Mouse (Mus musculus) gastrocnemius, adult 18-20 months (tissue): ENCODE data around the gene Asb18. TPM values are rescaled to one million over a fixed set of nuclear protein-coding genes. Genes with fewer than 3 reads are reported as not detected.
A peak's percentile ranks its signal among the peaks of the same experiment; 100 is the strongest.

Experiments
- DNase-seq: peaks from one replicate; pipeline ENCODE4 v3.0.0; 2021; ENCODE audit warnings: low spot score
- long read RNA-seq, 2 experiments: library from polyadenylated mRNA; stranded (forward); transcript quantifications; one replicate each; pipeline ENCODE4 v2.0.0; 2021
- total RNA-seq, 2 experiments: library from RNA; stranded (reverse); gene quantifications; 2 replicates each; pipeline ENCODE4 v1.2.3; 2021

Asb18 gene
- 10 to 100 TPM; 30.5 to 36.9 TPM for total RNA-seq
- long read RNA-seq, experiment 1, partial matches to known transcripts, result 0 of 8 reads
- long read RNA-seq, experiment 1, other reads (novel, unspliced or antisense), result 8 of 8 reads
- long read RNA-seq, experiment 2, partial matches to known transcripts, result 0 of 5 reads
- long read RNA-seq, experiment 2, other reads (novel, unspliced or antisense), result 4 of 5 reads

DNA sequence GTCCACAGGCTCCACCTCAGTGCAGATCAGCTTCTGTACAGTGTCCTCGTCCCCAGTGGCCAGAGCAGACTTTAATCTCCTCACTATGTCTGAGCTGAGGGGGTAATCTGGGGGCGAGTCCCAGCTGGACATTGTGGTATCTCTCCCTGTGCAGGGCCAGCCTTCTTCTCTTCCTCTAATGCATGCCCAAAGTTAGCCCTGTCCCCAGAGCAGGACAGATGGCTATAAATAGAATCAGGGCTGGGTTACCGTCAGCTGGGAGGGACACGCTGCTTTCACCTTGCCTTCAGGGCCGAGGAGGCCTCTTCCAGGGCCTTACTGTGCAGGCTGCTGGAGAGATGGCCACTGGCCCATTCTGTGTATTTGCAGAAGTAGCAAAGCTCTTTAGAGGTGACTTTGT lies at the start of gene Asb18:
TSS of gene Asb18 (minus strand) at position 221 of the 400 bp plus-strand sequence.
- DNase-seq, result peak; percentile 52

DNA sequence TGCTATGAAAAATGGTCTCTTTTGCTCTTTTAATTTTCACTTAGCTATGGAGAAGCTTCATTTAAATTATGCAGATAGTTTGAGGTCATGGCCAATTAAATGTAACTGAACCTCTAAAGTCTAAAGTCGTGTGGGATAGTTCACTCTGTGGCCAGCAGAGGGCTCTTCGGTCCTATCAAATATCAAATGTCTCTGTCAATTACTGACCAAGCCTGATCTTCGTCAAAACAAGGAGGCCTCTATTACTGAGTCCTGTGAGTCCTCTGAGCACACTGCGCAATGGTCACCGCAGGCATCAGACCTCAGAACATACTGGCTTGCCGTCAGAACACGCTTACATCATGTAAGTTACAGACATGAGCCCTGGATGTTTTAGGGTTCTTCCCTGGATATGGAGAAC lies 46.1 kb upstream of the Asb18 start:
- peak; percentile 56 for DNase-seq

DNA sequence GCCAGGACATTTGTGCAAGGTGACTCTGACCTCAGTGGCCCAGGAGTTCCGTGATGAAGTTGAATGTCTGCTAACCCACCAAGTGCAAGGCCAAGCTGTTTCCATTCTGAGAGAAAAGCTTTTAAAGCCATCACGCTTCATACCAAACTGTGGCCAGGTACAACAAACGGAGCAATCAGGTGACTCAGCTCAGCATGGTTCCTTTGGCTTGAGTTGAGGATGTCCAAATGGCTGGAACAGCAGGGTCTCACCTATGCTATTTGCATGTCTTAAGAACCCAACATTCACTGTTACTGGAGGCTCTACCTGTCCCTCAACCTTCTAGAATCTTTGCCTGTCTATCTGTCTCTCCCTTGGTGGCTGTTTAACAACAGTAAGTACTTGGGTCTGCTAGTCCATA lies 45.6 kb upstream of the Asb18 start:
- no peak for DNase-seq

DNA sequence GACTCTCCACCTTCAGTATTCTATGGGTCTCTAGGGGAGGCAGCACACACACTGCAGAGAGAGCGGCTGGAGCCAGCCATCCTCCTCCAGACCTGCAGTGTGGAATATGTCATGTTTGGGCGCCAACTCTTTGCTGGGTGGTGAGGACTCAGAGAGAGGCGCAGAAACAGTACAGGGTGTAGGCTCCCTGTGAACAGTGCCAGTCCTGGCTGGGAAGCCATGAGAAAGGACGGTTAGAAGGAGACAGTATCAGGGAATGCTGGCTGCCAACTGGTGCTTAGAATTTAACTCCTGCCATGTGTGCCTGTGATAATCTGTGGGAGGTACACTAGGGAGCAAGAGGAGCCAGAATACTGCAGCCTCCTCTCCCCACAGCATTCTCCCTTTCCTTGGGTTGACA lies 40.5 kb upstream of the Asb18 start:
- DNase-seq, result no peak

DNA sequence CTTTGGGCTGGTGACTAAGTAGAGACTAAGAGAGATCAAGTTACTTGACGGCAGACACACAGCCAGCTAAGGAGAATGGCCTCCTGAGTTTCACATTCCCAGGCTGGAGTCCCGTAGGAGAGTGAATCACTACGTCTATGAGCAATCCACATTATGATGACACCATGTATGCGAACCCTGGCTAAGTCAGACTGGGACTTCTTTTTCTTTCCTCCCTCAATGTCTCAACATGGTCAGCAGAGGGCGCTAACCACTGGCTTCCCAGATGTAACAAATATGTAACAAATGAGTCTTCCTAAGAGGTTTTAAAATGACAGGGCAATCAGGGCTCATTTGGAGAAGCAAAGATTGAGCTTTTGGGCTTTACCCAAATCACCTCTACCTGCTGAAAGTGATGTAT lies 36.9 kb upstream of the Asb18 start:
- DNase-seq, result peak; percentile 60

DNA sequence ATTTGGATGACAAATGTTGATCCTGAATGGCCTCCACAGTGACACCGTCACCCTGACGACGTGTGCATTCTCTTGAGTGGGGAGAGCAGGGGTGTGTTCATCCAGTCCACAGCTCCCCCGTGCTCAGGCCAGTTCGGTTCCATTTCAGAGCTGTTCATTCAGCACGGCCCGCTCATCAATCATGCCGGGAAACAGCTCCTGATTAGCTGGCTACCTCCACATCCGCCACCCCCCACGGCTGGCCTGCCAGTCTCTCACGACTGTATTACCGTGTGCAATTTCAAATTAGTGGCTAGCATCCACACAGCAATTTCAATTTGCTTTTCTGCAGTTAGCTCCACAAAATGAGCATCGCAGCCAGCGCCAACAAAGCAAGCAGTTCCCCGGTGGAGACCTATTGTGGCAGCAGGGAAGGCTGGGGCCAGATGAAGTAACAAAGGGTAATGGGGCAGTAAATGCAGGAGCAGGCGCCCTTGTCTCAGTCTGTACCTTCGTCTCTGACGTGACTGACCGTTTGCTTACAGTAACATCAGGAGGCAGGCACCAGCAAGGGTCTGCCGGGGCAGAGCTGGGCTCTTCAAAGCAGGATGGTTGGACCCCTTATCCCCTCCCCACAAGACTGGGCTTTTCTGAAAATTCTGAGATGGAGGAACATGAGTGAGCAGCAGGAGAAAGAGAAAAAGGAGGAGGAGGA lies 35.7 kb upstream of the Asb18 start:
- no peak for DNase-seq

DNA sequence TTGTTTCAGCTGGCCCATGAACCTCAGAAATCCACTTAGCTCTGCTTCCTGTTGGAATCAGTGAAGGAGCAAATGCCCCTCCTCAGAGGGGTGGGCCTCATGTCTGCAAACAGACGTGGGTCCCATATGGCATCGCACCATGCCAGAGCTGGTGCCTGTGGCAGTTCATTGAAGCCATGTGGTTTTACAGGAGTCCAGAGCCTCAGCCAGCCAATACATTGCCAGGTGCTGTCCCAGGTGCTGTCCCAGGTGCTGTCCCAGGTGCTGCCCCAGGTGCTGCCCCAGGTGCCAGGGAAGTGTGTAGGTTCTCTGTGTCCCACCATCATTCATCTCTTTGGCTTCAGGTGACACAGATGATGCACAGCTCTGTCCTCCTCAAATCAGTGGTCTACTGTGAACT lies 13.8 kb upstream of the Asb18 start:
- no peak for DNase-seq

DNA sequence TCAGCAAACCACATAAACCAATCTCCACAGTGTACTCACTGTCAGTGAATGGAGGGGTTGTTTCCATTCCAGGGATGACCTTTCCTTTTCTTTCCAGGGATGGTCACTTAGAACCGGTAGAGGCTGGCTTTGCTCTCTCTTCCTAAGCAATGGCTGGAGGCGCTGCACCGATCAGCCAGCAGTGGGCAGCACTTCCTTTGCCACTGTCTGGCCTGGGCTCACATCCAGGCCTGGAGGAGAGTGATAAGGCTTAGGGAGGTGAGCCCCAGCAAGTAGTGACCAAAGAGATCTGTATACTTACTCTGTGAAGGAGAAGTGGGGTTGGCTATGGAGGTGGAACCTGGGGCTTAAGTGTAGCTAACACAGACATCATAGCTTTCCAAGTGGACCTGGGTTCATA lies 12.5 kb upstream of the Asb18 start:
- peak; percentile 31 for DNase-seq

DNA sequence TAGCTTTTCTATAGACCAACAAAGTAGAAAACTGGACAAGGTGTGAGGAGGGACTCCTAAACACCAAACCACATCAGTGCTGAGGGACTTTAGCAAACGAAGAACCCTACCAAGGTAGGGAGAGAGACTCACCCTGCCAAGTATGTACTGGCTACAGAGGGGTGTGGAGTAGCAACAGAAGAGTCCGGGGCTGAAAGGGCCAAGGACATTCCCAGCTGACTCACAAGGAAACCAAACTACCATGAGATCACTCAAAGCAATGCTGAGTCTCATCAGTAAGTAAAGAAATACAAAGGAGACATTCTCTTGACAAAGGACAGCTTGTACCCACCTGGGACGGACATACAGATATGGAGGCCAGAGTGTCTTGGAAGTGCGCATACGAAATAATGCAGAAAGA lies 5.9 kb upstream of the Asb18 start:
- DNase-seq, result no peak

DNA sequence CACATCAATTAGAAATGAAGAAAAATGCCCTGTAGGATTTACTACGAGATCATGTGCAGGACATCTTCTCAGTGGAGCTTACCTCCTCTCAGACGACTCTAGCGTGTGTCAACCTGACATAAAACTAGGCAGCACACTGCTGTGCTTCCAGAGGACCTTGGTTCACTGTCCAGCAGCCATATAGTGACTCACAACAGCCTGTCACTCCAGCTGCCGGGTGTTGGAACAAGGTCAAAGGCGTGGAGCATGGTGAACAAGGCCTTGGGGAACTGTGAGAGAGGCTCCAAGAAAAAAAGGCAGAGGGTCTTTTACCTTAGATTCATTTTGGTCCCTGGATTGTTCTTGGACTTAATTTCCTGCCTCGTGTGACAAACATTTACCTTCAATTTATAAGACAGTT lies 3.6 kb upstream of the Asb18 start:
- no peak for DNase-seq

DNA sequence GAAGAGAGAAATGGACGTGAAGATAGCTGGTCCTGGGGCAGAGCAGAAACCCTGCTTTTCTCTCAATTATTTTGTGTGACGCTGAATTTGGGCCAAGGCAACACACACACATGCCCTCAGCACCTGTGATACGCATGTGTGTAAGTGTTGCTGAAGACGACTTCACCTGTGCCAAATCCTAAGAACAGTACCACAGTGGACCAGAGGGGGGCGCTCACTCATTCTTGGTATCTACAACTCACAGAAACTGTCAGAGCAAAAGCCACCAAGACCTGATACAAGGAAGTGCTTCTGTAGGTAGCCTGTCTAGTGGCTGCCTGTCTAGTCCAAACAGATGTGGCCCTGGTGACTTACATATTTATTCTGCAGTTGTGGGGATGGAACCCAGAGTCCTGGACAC lies 1.2 kb downstream of the Asb18 start:
- DNase-seq, result no peak

DNA sequence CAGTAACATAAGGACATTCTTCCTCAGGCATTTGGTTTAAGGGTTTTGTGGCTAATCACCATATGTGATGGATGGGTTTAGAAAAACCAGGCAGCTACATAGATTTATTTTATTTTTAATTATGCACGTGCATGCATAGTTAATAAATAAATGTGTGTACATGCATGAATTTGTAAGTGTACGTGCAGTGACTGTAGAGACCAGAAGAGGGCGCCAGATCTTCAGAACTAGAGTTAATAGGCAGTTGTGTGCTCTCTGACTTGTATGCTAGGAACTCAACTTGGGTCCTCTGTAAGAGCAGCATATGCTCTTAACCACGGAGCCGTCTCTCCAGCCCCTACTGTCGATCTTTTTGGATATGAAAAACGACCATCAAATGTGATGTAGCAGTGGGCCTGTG lies 1.6 kb downstream of the Asb18 start:
- DNase-seq, result no peak

DNA sequence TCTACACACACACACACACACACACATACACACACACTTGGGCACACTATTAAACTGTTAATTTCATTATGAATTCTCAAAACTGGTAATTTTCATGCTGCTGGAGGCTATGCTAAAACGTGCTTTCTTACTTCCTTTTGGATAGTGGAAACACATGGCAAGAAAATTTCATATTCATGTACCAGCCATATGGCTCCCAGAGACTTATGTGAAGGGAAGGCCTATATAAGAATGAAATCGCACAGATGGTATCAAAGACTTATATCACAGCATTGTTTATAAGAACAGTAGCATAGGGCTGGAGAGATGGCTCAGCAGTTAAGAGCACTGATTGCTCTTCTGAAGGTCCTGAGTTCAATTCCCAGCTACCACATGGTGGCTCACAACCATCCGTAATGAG lies 2.3 kb downstream of the Asb18 start:
- DNase-seq, result no peak

DNA sequence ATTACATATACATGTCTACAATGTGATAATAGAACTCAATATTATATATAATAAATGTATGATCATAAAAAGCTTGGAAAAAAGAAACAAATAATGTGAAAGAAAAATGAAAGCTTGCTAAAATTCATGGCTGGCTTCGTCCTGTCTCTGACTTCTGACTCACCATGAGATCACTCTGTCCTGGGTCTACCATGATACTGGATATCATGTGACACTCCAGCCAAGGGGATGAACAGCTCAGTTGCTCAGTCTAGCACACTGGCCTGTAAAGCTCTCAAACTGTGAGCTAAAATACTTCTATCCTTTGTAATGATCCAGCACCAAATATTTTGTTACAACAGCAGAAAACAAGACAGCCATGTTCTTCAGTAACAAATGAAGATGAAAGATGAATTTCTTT lies 4.4 kb downstream of the Asb18 start:
- DNase-seq, result no peak

DNA sequence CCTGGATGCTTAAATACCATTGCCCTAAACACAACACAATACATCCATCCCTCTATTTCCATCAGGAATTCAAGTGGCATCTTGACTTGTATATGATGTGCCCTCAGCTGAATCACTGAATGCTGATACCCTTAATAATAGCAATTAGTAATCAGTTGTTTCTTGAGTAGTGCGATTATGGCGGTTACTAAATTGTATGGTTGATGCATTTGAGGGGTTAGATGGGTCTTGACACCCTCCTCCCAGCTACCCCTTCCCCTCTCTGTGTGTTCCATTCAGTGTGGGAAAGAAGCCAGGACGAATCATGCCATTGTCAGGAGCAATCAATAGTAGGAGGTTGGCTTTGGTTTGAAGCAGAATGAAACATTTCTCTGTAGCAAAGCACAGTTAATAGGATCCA lies 5.3 kb downstream of the Asb18 start:
- DNase-seq, result no peak

DNA sequence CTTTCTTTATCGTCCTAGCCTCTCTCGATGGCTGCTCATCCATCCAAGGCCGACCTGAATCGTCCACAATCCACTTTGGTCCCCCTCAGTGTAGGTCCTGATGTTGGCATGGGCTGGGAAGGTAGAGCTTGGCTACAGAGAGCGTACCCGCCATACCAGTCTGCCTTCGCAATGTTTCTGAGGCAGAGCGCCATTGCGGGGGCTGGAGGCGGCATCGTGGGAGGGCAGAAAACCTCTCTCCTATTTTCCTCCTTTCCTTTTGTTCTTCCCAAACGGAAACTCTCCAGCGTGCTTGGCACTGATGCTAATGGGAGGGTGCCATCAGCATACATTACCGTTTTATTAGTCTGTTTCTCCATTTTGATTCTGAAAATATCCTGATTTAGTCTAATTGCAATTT lies 7.8 kb downstream of the Asb18 start:
- no peak for DNase-seq

DNA sequence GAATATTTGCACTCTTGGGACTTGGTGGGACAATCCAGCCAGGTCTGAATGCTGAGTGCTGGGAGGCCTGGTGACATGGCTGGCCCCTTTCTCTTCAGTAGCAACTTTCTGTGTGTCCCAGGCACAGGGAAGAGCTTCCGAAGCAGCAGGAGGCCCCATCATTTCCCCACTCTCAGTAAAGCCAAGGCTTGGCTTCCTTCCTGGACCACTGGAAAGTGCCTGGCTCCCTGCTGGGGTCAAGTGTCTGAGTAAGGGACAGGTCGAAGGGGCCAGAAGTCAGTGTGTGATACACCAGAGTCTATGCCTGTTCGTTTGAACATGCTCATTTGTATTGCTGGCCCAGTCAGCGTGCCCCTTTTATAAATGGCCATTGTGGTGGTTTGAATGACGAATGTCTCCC lies 13.5 kb downstream of the Asb18 start:
- DNase-seq, result peak; percentile 34

DNA sequence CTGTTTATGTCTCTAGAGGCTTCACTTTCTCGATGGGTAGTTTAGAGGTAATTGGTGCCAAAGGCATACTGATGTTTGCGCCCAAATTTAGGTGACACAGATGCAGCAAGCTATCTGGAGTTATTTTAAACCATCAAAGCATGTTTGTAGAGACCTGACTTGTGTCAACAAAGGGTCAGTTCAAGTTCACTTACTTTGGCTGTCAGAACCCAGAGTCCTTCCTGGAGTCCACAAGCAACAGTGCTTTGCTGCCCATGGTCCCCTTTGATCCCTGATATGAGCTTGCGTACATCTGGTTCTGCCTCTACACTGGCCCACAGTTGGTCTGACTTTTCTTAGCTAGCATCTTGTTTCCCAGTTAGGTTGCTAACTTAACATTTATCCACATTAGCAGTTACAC lies 14.6 kb downstream of the Asb18 start:
- DNase-seq, result no peak

DNA sequence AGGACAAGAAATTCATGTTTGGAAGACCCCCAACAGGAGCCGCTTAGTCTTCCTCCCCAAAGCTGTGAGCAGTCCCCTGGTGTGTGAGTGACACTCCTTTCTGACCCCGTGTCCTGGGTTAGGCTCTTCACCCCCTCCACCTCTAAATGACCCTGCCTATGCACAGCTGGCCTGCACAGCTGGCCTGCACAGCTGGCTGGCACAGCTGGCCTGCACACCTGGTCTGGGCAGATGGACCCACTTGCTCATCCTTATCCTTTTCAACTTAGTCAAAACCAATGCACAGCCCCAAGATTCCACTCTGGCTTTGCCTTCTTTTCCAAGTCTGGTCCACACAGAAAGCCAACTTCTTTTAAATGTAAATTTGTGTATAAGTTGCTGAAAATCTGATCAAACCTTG lies 15.8 kb downstream of the Asb18 start:
- no peak for DNase-seq

DNA sequence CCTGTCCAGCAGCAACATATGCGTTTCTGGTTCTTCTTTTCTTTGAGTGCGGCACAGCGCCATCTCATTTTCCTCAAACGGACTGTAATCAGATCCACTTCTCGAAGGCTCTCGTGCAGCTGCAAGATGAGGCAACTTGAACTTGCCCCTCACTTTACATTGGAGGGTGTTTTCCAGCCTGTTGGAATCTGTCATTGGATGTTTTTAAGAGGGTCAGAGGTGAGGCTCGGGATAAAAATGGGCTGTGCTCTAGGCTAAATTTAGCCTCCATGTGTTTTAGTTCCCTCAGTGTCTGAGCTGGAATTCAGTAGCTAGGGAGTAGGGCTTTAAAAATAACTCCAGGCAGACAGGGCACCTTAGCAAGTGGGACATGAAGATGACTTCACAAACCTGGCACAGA lies 16.4 kb downstream of the Asb18 start:
- DNase-seq, result peak; percentile 48

DNA sequence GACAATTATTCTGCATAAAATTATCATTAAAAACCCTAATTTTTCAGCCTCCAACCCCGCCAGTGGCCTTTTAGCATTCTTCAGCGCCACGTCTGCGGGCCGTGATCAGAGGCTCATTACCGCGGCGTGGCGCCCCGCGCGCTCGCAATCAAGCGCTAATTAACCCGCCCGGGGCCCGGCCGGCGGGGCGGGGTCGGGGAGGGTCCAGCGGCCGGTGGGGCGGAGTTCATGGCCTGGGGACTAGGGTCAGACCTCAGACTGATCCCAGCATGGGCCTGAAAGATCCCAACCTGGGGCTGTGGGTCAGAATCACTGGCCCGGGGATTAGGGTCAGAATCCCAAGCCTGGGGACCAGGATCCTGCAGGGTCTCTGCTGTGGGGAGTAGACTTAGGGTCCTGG lies 22.2 kb downstream of the Asb18 start:
- no peak for DNase-seq

DNA sequence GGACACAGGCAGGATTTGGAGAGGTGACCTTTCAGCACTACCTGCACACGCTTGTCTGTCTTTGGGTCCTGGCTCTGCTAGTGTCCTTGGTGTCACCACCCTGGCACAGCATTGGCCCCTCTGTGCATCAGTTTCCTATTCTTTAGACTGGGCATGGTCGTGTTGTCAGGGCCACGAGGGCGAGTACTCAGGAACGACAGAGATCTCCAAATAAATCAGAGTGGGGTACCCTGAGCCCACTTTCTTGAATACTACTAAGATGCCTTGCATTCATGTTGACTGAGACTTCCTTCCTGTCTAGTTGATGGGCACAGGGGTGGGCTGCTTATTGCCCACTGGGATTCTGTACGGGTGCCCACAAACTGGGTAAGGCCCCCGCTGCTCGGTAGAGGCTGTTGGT lies 37.2 kb downstream of the Asb18 start:
- DNase-seq, result no peak

DNA sequence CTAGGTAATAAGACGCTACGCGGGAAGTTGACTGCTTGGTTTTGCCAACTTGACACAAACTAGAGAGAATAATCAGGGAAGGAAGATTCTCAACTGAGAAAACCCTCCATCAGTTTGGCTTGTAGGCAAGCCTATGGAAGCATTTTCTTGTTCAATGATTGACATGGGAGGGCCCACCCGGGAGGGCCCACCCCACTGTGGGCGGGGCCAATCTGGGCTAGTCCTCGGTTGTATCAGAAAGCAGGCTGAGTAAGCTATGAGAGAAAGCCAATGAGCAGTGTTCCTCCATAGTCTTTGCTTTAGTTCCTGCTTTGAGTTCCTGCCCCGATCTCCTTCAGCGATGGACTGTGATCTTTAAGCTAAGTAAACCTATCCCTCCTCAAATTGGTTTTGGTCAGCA lies 38.1 kb downstream of the Asb18 start:
- DNase-seq, result no peak

DNA sequence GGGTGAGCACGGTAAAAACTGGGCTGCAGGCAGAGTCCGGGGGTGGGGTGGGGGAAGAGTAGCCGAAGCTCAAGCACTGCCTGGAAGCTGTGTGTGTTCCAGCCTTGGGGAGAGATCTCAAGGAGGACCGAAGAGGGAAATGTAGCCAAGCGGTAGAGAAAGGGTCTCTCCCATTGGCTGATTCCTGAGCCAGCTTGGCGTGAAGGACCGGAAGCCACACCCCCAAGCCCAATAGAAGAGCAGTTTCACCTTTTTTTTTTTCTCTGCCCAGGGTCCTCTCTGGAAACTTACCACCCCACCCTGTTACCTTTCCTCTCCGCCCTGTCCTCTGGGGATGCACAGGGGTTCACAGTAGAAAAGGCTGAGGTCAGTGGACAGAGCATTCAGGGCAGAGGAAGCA lies 39.9 kb downstream of the Asb18 start:
- DNase-seq, result no peak
